Mouse (Mus musculus) stomach, embryonic 14.5 days (tissue): Measurements from ENCODE around the gene Ttll5. TPM values are rescaled to one million over a fixed set of nuclear protein-coding genes. Genes with fewer than 3 reads are reported as not detected.

Experiments used
- ATAC-seq: fragments of 200-750 bp; cut with Nextera tagmentation; 2 replicates; pipeline ENCODE4 v1.8.0; 2017; ENCODE audit warnings: low read depth, moderate TSS enrichment; ENCODE audit not compliant: insufficient number of reproducible peaks, insufficient read depth, low FRiP score
- H3K27ac ChIP-seq: fragments of 300-500 bp; sonication (generic); 2 replicates; pipeline ENCODE4 v1.5.1; 2014; ENCODE audit warnings: mild to moderate bottlenecking, low read length, moderate library complexity, mixed read lengths
- H3K27me3 ChIP-seq: fragments of 300-500 bp; sonication (generic); 2 replicates; pipeline ENCODE4 v1.6.1; 2014; ENCODE audit warnings: low read length, control low read depth, mixed read lengths; ENCODE audit not compliant: control insufficient read depth, insufficient read depth
- H3K36me3 ChIP-seq: fragments of 300-500 bp; sonication (generic); 2 replicates; pipeline ENCODE4 v1.6.1; 2014; ENCODE audit warnings: mild to moderate bottlenecking, control low read depth, low read length, moderate library complexity, mixed read lengths; ENCODE audit not compliant: control insufficient read depth, insufficient read depth
- H3K4me1 ChIP-seq: fragments of 300-500 bp; sonication (generic); 2 replicates; pipeline ENCODE4 v1.6.1; 2014; ENCODE audit warnings: low read length, control low read depth, mixed read lengths; ENCODE audit not compliant: control insufficient read depth, insufficient read depth
- H3K4me2 ChIP-seq: fragments of 300-500 bp; sonication (generic); replicated peaks from 2 replicates; pipeline ENCODE4 v1.6.1; 2014; ENCODE audit warnings: low read depth, low read length, control low read depth
- H3K4me3 ChIP-seq: fragments of 300-500 bp; sonication (generic); 2 replicates; pipeline ENCODE4 v1.5.1; 2014; ENCODE audit warnings: low read depth, low read length, control low read depth
- H3K9ac ChIP-seq: fragments of 300-500 bp; sonication (generic); replicated peaks from 2 replicates; pipeline ENCODE4 v1.6.1; 2014; ENCODE audit warnings: low read depth, mild to moderate bottlenecking, control low read depth, low read length, moderate library complexity, mixed read lengths
- H3K9me3 ChIP-seq: fragments of 300-500 bp; sonication (generic); 2 replicates; pipeline ENCODE4 v1.6.1; 2016; ENCODE audit warnings: low read depth, low read length, control low read depth; ENCODE audit not compliant: control insufficient read depth
- WGBS: fragments of 180-500 bp; shearing (Covaris S2); extraction: QIAGEN DNeasy Blood & Tissue Kit; methylation state at CpG from one replicate; pipeline ENCODE4 v1.1.7; 2014; 5-methylcytosine and 5-hydroxymethylcytosine counted together
- polyA plus RNA-seq: library from polyadenylated mRNA; unstranded; fragments of >200 nt; fragmentation: Nextera tagmentation; extraction: Ambion mirVana; gene quantifications from 2 replicates; pipeline ENCODE4 v1.2.1, GENCODE M21; 2014

The Ttll5 gene
- polyA plus RNA-seq, 1 experiment from 2014 or later = 17.7 TPM

DNA sequence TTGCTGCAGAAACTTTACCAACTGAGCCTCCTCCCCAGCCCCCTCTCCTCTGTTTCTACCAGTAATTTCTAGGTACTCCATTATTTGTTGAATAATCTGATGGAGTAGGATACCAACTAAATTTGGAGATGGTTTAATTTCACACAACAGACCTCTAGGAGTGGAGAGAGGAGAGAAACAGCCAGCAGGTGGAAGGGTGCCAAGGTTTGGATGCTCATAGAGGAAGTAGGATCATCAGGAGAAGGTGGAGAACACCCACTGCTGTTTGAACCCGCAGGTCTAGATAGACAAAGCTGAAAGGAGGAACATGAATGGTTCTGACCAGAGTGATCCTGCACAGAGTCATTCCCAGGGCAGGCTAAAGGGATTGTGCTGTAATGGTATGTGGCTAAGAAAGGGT lies 28.9 kb upstream of the Ttll5 start:
- no peak for ATAC-seq
- no peaks in the 10 kb centered on the region for H3K9me3 ChIP-seq
- H3K4me1 ChIP-seq = 0 out of 2 replicates have a peak, but pooled peaks cover 3% of the 10 kb centered on the region
- 64% methylated on average over 1 of the region's 1 CpGs for WGBS
- H3K4me3 ChIP-seq = no peak overlapping the region
- H3K9ac ChIP-seq = no peak overlapping the region
- H3K27me3 ChIP-seq = no peaks in the 10 kb centered on the region
- no peak overlapping the region for H3K4me2 ChIP-seq
- H3K36me3 ChIP-seq = no peaks in the 10 kb centered on the region
- H3K27ac ChIP-seq = no peak overlapping the region

DNA sequence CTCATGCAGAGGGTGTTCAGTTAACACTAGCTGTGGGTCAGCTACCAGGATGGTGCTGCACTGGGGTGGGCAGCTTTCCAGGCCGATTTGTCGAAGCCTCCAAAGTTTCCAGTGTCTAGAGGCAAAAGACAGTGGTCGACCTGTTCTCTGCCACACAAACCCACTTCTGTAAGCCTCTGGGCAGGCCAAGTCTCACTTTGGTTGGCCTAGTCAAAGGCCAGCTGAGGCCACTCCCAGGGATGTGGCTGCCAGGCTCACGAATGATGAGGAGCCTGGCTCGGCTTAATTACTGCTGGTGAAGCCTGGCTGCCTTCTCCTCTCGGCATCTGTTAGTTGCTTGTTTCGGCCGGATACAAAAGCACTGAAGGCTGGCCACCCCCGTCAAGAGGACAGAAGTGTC lies 24.4 kb upstream of the Ttll5 start:
- 48% methylated on average over 9 of the region's 9 CpGs for WGBS
- no peaks in the 10 kb centered on the region for H3K27me3 ChIP-seq

DNA sequence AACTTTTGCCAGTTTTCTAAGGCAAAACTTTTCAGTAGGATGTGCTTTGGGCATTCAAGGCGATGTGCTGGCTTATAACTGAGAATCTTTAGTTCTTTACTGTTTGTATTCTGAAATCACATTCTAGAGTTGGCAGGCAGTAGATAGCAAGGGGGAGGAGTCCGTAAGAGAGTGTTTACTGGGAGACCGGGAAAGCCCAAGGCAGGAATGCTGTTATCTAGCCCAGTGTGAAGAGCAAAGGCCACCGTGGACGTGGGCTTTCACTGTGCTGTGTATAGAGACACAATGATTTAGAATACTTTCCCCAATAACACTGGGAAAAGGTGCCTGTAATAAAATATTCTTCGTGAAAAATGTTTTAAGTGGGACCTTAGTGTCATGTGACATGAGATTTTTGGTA lies 14.7 kb upstream of the Ttll5 start:
- no peak overlapping the region for H3K9ac ChIP-seq
- H3K27me3 ChIP-seq = no peaks in the 10 kb centered on the region
- no peak overlapping the region for H3K27ac ChIP-seq
- H3K4me2 ChIP-seq = no peak overlapping the region
- no peak overlapping the region for H3K4me3 ChIP-seq
- no peak for ATAC-seq
- H3K36me3 ChIP-seq = peaks cover 10% of the 10 kb centered on the region
- WGBS = 21% methylated on average over 6 of the region's 6 CpGs
- H3K4me1 ChIP-seq = 0 out of 2 replicates have a peak, but pooled peaks cover 4% of the 10 kb centered on the region
- no peaks in the 10 kb centered on the region for H3K9me3 ChIP-seq

More for the DNA sequence above, 24.4 kb upstream of the Ttll5 start:
- no peaks in the 10 kb centered on the region for H3K36me3 ChIP-seq
- no peaks in the 10 kb centered on the region for H3K9me3 ChIP-seq
- ATAC-seq = no peak
- H3K9ac ChIP-seq = no peak overlapping the region
- H3K4me2 ChIP-seq = no peak overlapping the region
- no peak overlapping the region for H3K4me3 ChIP-seq
- H3K27ac ChIP-seq = no peak overlapping the region
- H3K4me1 ChIP-seq = 0 out of 2 replicates have a peak, but pooled peaks cover 3% of the 10 kb centered on the region

DNA sequence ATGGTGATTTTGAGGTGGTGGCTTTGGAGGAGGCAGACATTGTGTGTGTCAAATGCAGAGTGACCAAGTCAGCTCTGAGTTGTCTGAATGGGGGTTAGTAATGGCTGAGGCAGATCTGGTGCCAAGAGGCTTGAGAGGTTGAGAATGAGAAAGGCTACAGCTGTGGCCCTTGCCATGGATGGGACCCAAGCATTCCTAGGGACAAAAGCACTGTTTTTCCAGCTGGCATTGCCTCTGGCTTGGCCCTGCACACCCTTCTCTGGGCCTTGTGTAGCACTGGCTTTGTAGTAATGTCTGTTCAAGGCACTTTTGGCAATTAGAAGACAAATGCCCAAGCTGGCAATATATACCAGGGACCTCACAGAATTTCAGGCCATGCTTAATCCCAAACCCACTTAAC lies 13.5 kb upstream of the Ttll5 start:
- H3K27me3 ChIP-seq = no peaks in the 10 kb centered on the region
- H3K36me3 ChIP-seq = peaks cover 19% of the 10 kb centered on the region
- H3K27ac ChIP-seq = no peak overlapping the region
- no peak overlapping the region for H3K4me2 ChIP-seq
- ATAC-seq = no peak
- H3K4me3 ChIP-seq = no peak overlapping the region
- no peaks in the 10 kb centered on the region for H3K9me3 ChIP-seq
- no peak overlapping the region for H3K9ac ChIP-seq
- H3K4me1 ChIP-seq = 0 out of 2 replicates have a peak, but pooled peaks cover 4% of the 10 kb centered on the region

DNA sequence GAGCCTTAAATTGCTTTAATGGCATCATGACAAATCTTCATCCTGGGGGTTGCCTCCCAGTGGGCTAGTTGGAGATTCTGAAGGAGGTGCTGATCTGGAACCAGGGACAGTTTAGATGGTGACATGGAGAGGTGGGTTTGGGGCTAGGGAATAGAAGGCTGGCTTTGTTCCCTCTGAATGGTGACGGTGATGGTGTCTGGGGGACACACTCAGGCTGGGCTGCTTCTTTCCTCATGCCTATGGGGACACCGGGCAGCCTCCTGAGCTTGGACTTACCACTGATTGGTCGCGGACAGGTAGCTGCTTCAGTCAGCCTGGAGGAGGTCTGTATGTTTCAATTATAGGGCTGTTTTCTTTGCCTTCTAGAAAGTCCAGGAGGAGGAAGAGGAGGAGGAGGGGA lies 12.8 kb upstream of the Ttll5 start:
- Histone ChIP-seq H3K27me3 (no peaks in the 10 kb centered on the region), H3K36me3 (peaks cover 21% of the 10 kb centered on the region), H3K9me3 (no peaks in the 10 kb centered on the region), H3K9ac (no peak overlapping the region), H3K27ac (no peak overlapping the region), H3K4me3 (no peak overlapping the region), H3K4me1 (0 out of 2 replicates have a peak, but pooled peaks cover 4% of the 10 kb centered on the region), H3K4me2 (no peak overlapping the region)
- 98% methylated on average over 4 of the region's 4 CpGs for WGBS
- no peak for ATAC-seq

DNA sequence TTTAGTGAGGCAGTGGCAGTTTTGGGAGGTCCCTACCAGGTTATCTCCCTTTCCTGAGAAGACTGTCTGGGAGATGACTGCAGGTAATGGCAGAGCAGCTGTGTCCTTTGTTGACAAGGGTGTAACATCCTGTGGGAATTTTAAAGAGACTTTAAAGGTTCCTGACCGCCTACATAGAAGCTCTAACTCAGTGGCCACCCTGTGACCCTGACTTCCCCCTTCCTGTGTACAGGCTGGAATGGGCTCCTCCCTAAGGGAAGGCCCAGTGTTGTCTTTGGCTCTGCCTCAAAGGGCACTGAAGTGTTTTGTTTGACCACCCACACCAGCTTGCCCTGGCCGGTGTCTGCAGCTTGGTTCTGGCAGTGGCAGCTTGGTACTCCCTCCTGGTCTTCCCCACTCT lies 10.9 kb upstream of the Ttll5 start:
- Histone ChIP-seq H3K4me3 (no peak overlapping the region), H3K4me1 (0 out of 2 replicates have a peak, but pooled peaks cover 4% of the 10 kb centered on the region), H3K9me3 (no peaks in the 10 kb centered on the region), H3K36me3 (peaks cover 28% of the 10 kb centered on the region), H3K4me2 (no peak overlapping the region), H3K9ac (no peak overlapping the region), H3K27ac (no peak overlapping the region), H3K27me3 (no peaks in the 10 kb centered on the region)
- WGBS = 42% methylated on average over 2 of the region's 2 CpGs
- no peak for ATAC-seq

DNA sequence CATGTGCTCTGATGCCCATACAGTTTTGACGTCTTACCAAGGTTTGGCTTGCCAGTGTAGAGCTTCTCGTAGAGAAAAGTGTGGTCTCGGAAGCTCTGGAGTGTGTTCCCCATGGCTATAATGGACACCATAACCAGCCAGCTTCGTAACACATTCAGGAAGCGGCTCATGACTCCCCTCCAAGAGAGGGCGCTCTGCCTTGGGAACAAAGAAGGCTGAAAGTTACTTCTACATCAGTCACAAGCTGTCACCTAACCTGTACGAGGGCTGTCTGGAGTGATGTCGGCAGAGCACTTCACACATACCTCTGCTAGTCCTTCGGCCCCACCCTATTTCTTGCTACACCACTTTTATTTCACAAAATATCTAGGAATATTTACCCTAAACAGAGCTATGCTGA lies 2.4 kb upstream of the Ttll5 start:
- no peak for ATAC-seq
- Histone ChIP-seq H3K36me3 (peaks cover 17% of the 10 kb centered on the region), H3K27me3 (no peaks in the 10 kb centered on the region), H3K4me2 (no peak overlapping the region), H3K4me3 (no peak overlapping the region), H3K4me1 (no peaks in the 10 kb centered on the region), H3K9me3 (no peaks in the 10 kb centered on the region), H3K9ac (no peak overlapping the region), H3K27ac (no peak overlapping the region)
- WGBS = 76% methylated on average over 9 of the region's 9 CpGs

DNA sequence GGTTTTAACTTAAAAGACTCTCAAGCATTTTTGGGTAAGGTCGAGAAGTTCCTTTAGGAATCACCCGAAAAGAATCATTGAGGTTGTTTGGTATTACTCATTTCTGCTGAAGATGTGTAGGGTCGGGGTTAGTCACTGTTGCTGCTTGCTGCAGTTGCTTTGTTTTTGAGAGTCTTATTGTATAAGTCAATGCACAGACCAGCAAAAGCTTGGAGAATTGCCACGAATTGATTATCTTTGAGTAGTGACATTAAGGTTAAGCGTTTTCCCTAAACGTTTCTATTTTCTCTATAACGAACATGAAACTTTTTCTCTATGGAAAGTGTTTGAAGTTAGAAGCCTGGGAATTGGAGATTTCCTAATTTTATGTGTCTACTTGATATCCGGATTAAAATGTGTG lies 902 bp downstream of the Ttll5 start:
- peak overlapping the region; percentile 62 for H3K4me2 ChIP-seq
- no peaks in the 10 kb centered on the region for H3K4me1 ChIP-seq
- H3K27ac ChIP-seq = peak overlapping the region; percentile 91
- H3K9ac ChIP-seq = peak overlapping the region; percentile 56
- H3K27me3 ChIP-seq = no peaks in the 10 kb centered on the region
- no peaks in the 10 kb centered on the region for H3K9me3 ChIP-seq
- H3K36me3 ChIP-seq = peaks cover 4% of the 10 kb centered on the region; the same call in 1 of the 2 replicates
- WGBS = 11% methylated on average over 8 of the region's 8 CpGs
- ATAC-seq = no peak
- peak overlapping the region; percentile 69 for H3K4me3 ChIP-seq

DNA sequence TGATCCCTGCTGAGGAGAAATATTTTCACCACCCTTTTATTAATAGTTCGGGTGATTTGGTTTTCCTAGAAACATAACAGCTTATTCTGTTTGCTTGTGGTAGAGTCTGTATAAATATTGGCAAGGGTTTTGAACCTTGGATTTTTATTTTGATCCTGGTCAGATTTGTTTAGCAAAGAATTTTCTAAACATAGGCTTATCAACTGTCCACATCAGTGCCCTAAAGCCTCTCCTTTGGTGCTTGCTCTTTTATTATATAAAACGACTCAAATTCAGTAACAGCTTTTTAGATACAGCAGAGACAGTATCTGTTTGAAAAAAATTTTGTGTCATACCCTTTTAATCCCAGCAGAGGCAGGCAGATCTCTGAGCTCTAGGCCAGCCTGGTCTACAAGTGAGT lies 1.4 kb downstream of the Ttll5 start:
- 61% methylated on average over 2 of the region's 2 CpGs for WGBS
- H3K9me3 ChIP-seq = no peaks in the 10 kb centered on the region
- no peaks in the 10 kb centered on the region for H3K27me3 ChIP-seq
- ATAC-seq = no peak
- H3K9ac ChIP-seq = no peak overlapping the region
- no peak overlapping the region for H3K27ac ChIP-seq
- peaks cover 4% of the 10 kb centered on the region; the same call in 1 of the 2 replicates for H3K36me3 ChIP-seq
- H3K4me3 ChIP-seq = peak overlapping the region; percentile 69; the same call in 1 of the 2 replicates
- no peaks in the 10 kb centered on the region for H3K4me1 ChIP-seq
- no peak overlapping the region for H3K4me2 ChIP-seq
